Mouse (Mus musculus) limb, embryonic 10.5 days (tissue): ENCODE results near the gene Fbxw11. TPM values are rescaled to one million over a fixed set of nuclear protein-coding genes. Genes with fewer than 3 reads are reported as not detected.
"Not testable (repeated sequence)": the region's sequence is repeated elsewhere in the genome, so short reads cannot be mapped to it uniquely, and the experiment has no call there.

Experiments used
- DNase-seq: peaks from one replicate; pipeline ENCODE4 v3.0.0-alpha.2; 2017; ENCODE audit warnings: low spot score
- H3K27ac ChIP-seq: fragments of 300-500 bp; sonication (generic); 2 replicates; pipeline ENCODE4 v1.5.1; 2016; ENCODE audit warnings: mild to moderate bottlenecking
- H3K27me3 ChIP-seq: fragments of 300-500 bp; sonication (generic); 2 replicates; pipeline ENCODE4 v1.6.1; 2016; ENCODE audit warnings: low read depth, mild to moderate bottlenecking; ENCODE audit not compliant: poor library complexity, severe bottlenecking
- H3K36me3 ChIP-seq: fragments of 300-500 bp; sonication (generic); 2 replicates; pipeline ENCODE4 v1.6.1; 2016; ENCODE audit warnings: mild to moderate bottlenecking, moderate library complexity
- H3K4me1 ChIP-seq: fragments of 300-500 bp; sonication (generic); 2 replicates; pipeline ENCODE4 v1.6.1; 2016
- H3K4me3 ChIP-seq: fragments of 300-500 bp; sonication (generic); 2 replicates; pipeline ENCODE4 v1.5.1; 2016; ENCODE audit warnings: mild to moderate bottlenecking, moderate library complexity
- H3K9me3 ChIP-seq: fragments of 300-500 bp; sonication (generic); replicated peaks from 2 replicates; pipeline ENCODE4 v1.6.1; 2016; ENCODE audit warnings: mild to moderate bottlenecking
- WGBS: fragments of 180-500 bp; shearing (Covaris S2); methylation state at CpG from one replicate; pipeline ENCODE4 v1.1.7; 2016; 5-methylcytosine and 5-hydroxymethylcytosine counted together
- polyA plus RNA-seq: library from polyadenylated mRNA; unstranded; fragments of >200 nt; fragmentation: Nextera tagmentation; extraction: Ambion mirVana; gene quantifications from 2 replicates; pipeline ENCODE4 v1.2.1, GENCODE M21; 2016

The Fbxw11 gene
- polyA plus RNA-seq, 1 experiment from 2014 or later = 96.4 TPM

- DNase-seq = no peak
- Histone ChIP-seq H3K4me1 (0 out of 2 replicates have a peak, but pooled peaks cover 3% of the 10 kb centered on the region), H3K36me3 (peaks cover 17% of the 10 kb centered on the region; the same call in 1 of the 2 replicates), H3K27me3 (no peaks in the 10 kb centered on the region), H3K27ac (no peak overlapping the region), H3K4me3 (no peak overlapping the region), H3K9me3 (no peaks in the 10 kb centered on the region)
- WGBS = 94% methylated on average over 7 of the region's 7 CpGs
These were observed 8.5 kb downstream of the Fbxw11 start for GRCm38 (mm10) chr11:32650893-32651590.

- WGBS = 93% methylated on average over 1 of the region's 1 CpGs
- DNase-seq = no peak
These were observed 9.2 kb downstream of the Fbxw11 start for GRCm38 (mm10) chr11:32651723-32652122.

GRCm38 (mm10) chr11:32662082-32662656, 19.6 kb downstream of the Fbxw11 start:
- no peak for DNase-seq
- H3K36me3 ChIP-seq = peaks cover 15% of the 10 kb centered on the region
- WGBS = 93% methylated on average over 1 of the region's 1 CpGs
- H3K27ac ChIP-seq = no peak overlapping the region
- H3K4me1 ChIP-seq = 0 out of 2 replicates have a peak, but pooled peaks cover 3% of the 10 kb centered on the region
- no peak overlapping the region for H3K4me3 ChIP-seq
- H3K9me3 ChIP-seq = no peaks in the 10 kb centered on the region
- no peaks in the 10 kb centered on the region for H3K27me3 ChIP-seq

More at GRCm38 (mm10) chr11:32651723-32652122, 9.2 kb downstream of the Fbxw11 start:
- Histone ChIP-seq H3K9me3 (no peaks in the 10 kb centered on the region), H3K36me3 (peaks cover 17% of the 10 kb centered on the region; the same call in 1 of the 2 replicates), H3K4me3 (no peak overlapping the region), H3K4me1 (0 out of 2 replicates have a peak, but pooled peaks cover 3% of the 10 kb centered on the region), H3K27me3 (no peaks in the 10 kb centered on the region), H3K27ac (no peak overlapping the region)

GRCm38 (mm10) chr11:32665639-32666038, 23.1 kb downstream of the Fbxw11 start:
- Histone ChIP-seq H3K4me1 (0 out of 2 replicates have a peak, but pooled peaks cover 7% of the 10 kb centered on the region), H3K4me3 (no peak overlapping the region), H3K27me3 (no peaks in the 10 kb centered on the region), H3K27ac (no peak overlapping the region), H3K36me3 (peaks cover 7% of the 10 kb centered on the region; the same call in 1 of the 2 replicates), H3K9me3 (no peaks in the 10 kb centered on the region)
- 94% methylated on average over 3 of the region's 3 CpGs for WGBS
- DNase-seq = no peak

- Histone ChIP-seq H3K4me3 (no peak overlapping the region), H3K27ac (no peak overlapping the region), H3K4me1 (0 out of 2 replicates have a peak, but pooled peaks cover 7% of the 10 kb centered on the region), H3K27me3 (no peaks in the 10 kb centered on the region), H3K9me3 (no peaks in the 10 kb centered on the region), H3K36me3 (no peaks in the 10 kb centered on the region)
- DNase-seq = no peak
These were observed 24.5 kb downstream of the Fbxw11 start for GRCm38 (mm10) chr11:32666983-32667382.

- WGBS = 94% methylated on average over 4 of the region's 4 CpGs
These were observed 29.0 kb downstream of the Fbxw11 start for GRCm38 (mm10) chr11:32671480-32671879.

GRCm38 (mm10) chr11:32676777-32677176, 34.3 kb downstream of the Fbxw11 start:
- no peaks in the 10 kb centered on the region for H3K9me3 ChIP-seq
- WGBS = 75% methylated on average over 3 of the region's 3 CpGs
- H3K36me3 ChIP-seq = no peaks in the 10 kb centered on the region
- H3K4me3 ChIP-seq = no peak overlapping the region
- H3K27ac ChIP-seq = no peak overlapping the region
- no peak for DNase-seq
- H3K4me1 ChIP-seq = peaks cover 7% of the 10 kb centered on the region; the same call in 1 of the 2 replicates
- no peaks in the 10 kb centered on the region for H3K27me3 ChIP-seq

More at GRCm38 (mm10) chr11:32671480-32671879, 29.0 kb downstream of the Fbxw11 start:
- Histone ChIP-seq H3K4me1 (0 out of 2 replicates have a peak, but pooled peaks cover 7% of the 10 kb centered on the region), H3K27ac (no peak overlapping the region), H3K36me3 (no peaks in the 10 kb centered on the region), H3K9me3 (no peaks in the 10 kb centered on the region), H3K27me3 (no peaks in the 10 kb centered on the region), H3K4me3 (no peak overlapping the region)
- no peak for DNase-seq

- H3K4me3 ChIP-seq = no peak overlapping the region
- no peaks in the 10 kb centered on the region for H3K36me3 ChIP-seq
- DNase-seq = no peak
- 89% methylated on average over 1 of the region's 1 CpGs for WGBS
- no peak overlapping the region for H3K27ac ChIP-seq
- no peaks in the 10 kb centered on the region for H3K9me3 ChIP-seq
- no peaks in the 10 kb centered on the region for H3K27me3 ChIP-seq
- peaks cover 7% of the 10 kb centered on the region; the same call in 1 of the 2 replicates for H3K4me1 ChIP-seq
These were observed 35.3 kb downstream of the Fbxw11 start for GRCm38 (mm10) chr11:32677811-32678210.

GRCm38 (mm10) chr11:32679091-32679490, 36.6 kb downstream of the Fbxw11 start:
- DNase-seq, H3K27ac ChIP-seq, H3K4me1 ChIP-seq, H3K36me3 ChIP-seq, H3K9me3 ChIP-seq, H3K4me3 ChIP-seq, H3K27me3 ChIP-seq: not testable (repeated sequence)
- WGBS = 95% methylated on average over 4 of the region's 4 CpGs

- H3K4me1 ChIP-seq = peaks cover 7% of the 10 kb centered on the region; the same call in 1 of the 2 replicates
- no peaks in the 10 kb centered on the region for H3K36me3 ChIP-seq
- WGBS = 85% methylated on average over 4 of the region's 4 CpGs
- no peak overlapping the region for H3K4me3 ChIP-seq
- H3K27ac ChIP-seq = no peak overlapping the region
- no peaks in the 10 kb centered on the region for H3K9me3 ChIP-seq
- no peaks in the 10 kb centered on the region for H3K27me3 ChIP-seq
- DNase-seq = no peak
These were observed 37.5 kb downstream of the Fbxw11 start for GRCm38 (mm10) chr11:32680014-32680413.

- Histone ChIP-seq H3K27me3 (no peaks in the 10 kb centered on the region), H3K36me3 (no peaks in the 10 kb centered on the region), H3K4me3 (no peak overlapping the region), H3K9me3 (no peaks in the 10 kb centered on the region), H3K4me1 (peaks cover 7% of the 10 kb centered on the region; the same call in 1 of the 2 replicates), H3K27ac (no peak overlapping the region)
- DNase-seq = no peak
- 74% methylated on average over 3 of the region's 3 CpGs for WGBS
These were observed 38.8 kb downstream of the Fbxw11 start for GRCm38 (mm10) chr11:32681192-32681795.

- H3K36me3 ChIP-seq = no peaks in the 10 kb centered on the region
- H3K27ac ChIP-seq = no peak overlapping the region
- DNase-seq = no peak
- H3K9me3 ChIP-seq = no peaks in the 10 kb centered on the region
- H3K27me3 ChIP-seq = no peaks in the 10 kb centered on the region
- WGBS = 88% methylated on average over 5 of the region's 5 CpGs
- H3K4me3 ChIP-seq = no peak overlapping the region
- peaks cover 7% of the 10 kb centered on the region; the same call in 1 of the 2 replicates for H3K4me1 ChIP-seq
These were observed 40.0 kb downstream of the Fbxw11 start for GRCm38 (mm10) chr11:32682335-32683102.
